Mouse (Mus musculus): ENCODE results near the gene H2al1k. TPM values are rescaled to one million over a fixed set of nuclear protein-coding genes. Genes with fewer than 3 reads are reported as not detected.
A peak's percentile ranks its signal among the peaks of the same experiment; 100 is the strongest.
"Not testable (repeated sequence)": the region's sequence is repeated elsewhere in the genome, so short reads cannot be mapped to it uniquely, and the experiment has no call there.

H2al1k gene
- total RNA-seq (2017): 0.87 TPM in 1 of 2 replicates, not detected in the other

GRCm38 (mm10) chrX:9350327-9350726, at the start of gene H2al1k:
TSS of gene H2al1k (plus strand) at chrX:9350627.
- ATAC-seq (replicated peaks; ENCODE audit: low read depth, poor library complexity, severe bottlenecking): not testable (repeated sequence)

- ATAC-seq (replicated peaks; ENCODE audit: low read depth, poor library complexity, severe bottlenecking): 0 out of 2 replicates have a peak, but pooled peaks have one; percentile 29
Measured at GRCm38 (mm10) chrX:9302791-9303190, 47.6 kb upstream of the H2al1k start.

GRCm38 (mm10) chrX:9303455-9303854, 47.0 kb upstream of the H2al1k start:
- no peak for ATAC-seq (replicated peaks; ENCODE audit: low read depth, poor library complexity, severe bottlenecking)

GRCm38 (mm10) chrX:9316457-9316856, 34.0 kb upstream of the H2al1k start:
- not testable (repeated sequence) for ATAC-seq (replicated peaks; ENCODE audit: low read depth, poor library complexity, severe bottlenecking)

- not testable (repeated sequence) for ATAC-seq (replicated peaks; ENCODE audit: low read depth, poor library complexity, severe bottlenecking)
Measured at GRCm38 (mm10) chrX:9327954-9328353, 22.5 kb upstream of the H2al1k start.

GRCm38 (mm10) chrX:9332366-9332962, 18.0 kb upstream of the H2al1k start:
- ATAC-seq (replicated peaks; ENCODE audit: low read depth, poor library complexity, severe bottlenecking): not testable (repeated sequence)

- peak; percentile 93 for ATAC-seq (replicated peaks; ENCODE audit: low read depth, poor library complexity, severe bottlenecking)
Measured at GRCm38 (mm10) chrX:9333035-9333434, 17.4 kb upstream of the H2al1k start.

- ATAC-seq (replicated peaks; ENCODE audit: low read depth, poor library complexity, severe bottlenecking): not testable (repeated sequence)
Measured at GRCm38 (mm10) chrX:9334996-9335395, 15.4 kb upstream of the H2al1k start.

GRCm38 (mm10) chrX:9374012-9374411, 23.6 kb downstream of the H2al1k start:
- ATAC-seq (replicated peaks; ENCODE audit: low read depth, poor library complexity, severe bottlenecking): peak; percentile 92

GRCm38 (mm10) chrX:9375927-9376326, 25.5 kb downstream of the H2al1k start:
- not testable (repeated sequence) for ATAC-seq (replicated peaks; ENCODE audit: low read depth, poor library complexity, severe bottlenecking)

Other genes with a start within 250 kb of the H2al1k start
- gene 4930402K13Rik, start 246.1 kb upstream of the H2al1k start, total RNA-seq (2017): not detected in 2 replicates
- 0.14 TPM in 1 of 2 replicates, not detected in the other for gene Lancl3, start 150.7 kb upstream of the H2al1k start, total RNA-seq (2017)
- not detected in 2 replicates for gene Gm14862, start 93.7 kb upstream of the H2al1k start, total RNA-seq (2017)
- gene Xk, start 77.9 kb upstream of the H2al1k start, total RNA-seq (2017): 13.8 and 14.1 TPM in 2 replicates
- 2.0 TPM in 1 of 2 replicates, not detected in the other for gene H2al1m, start 66.9 kb upstream of the H2al1k start, total RNA-seq (2017)
- gene Cybb, start 137.1 kb downstream of the H2al1k start, total RNA-seq (2017): 9.0 and 11.8 TPM in 2 replicates
- not detected in 2 replicates for gene H2al1o, start 221.8 kb downstream of the H2al1k start, total RNA-seq (2017)

Data from common myeloid progenitor, adult 5-6 weeks (primary cell).